Mouse (Mus musculus) liver, adult 2 months (tissue): ENCODE measurements around the gene Dpep3. TPM values are rescaled to one million over a fixed set of nuclear protein-coding genes. Genes with fewer than 3 reads are reported as not detected.
A peak's percentile ranks its signal among the peaks of the same experiment; 100 is the strongest.

ENCODE experiments used
- DNase-seq: peaks from one replicate; pipeline ENCODE4 v3.0.0-alpha.2; 2011; ENCODE audit warnings: low read depth, low spot score; ENCODE audit errors: extremely low read depth
- H3K27ac ChIP-seq: fragments of 200-500 bp; replicated peaks from 2 replicates; pipeline ENCODE4 v1.5.1; 2012; ENCODE audit warnings: low read depth, mild to moderate bottlenecking, control low read depth, inconsistent platforms, low read length; ENCODE audit not compliant: insufficient read depth
- H3K27me3 ChIP-seq: fragments of 200-500 bp; 2 replicates; pipeline ENCODE4 v1.6.1; 2012; ENCODE audit warnings: mild to moderate bottlenecking, moderate library complexity, low read length, inconsistent platforms; ENCODE audit not compliant: control insufficient read depth, insufficient read depth
- H3K36me3 ChIP-seq: fragments of 200-500 bp; 2 replicates; pipeline ENCODE4 v1.6.1; 2012; ENCODE audit warnings: low read length, inconsistent platforms; ENCODE audit not compliant: control insufficient read depth, insufficient read depth
- H3K4me1 ChIP-seq: fragments of 200-500 bp; 2 replicates; pipeline ENCODE4 v1.6.1; 2011; ENCODE audit warnings: low read length; ENCODE audit not compliant: control insufficient read depth, insufficient read depth
- H3K4me3 ChIP-seq: fragments of 200-500 bp; 2 replicates; pipeline ENCODE4 v1.5.1; 2011; ENCODE audit warnings: low read depth, mild to moderate bottlenecking, control low read depth, low read length, moderate library complexity; ENCODE audit not compliant: insufficient read depth
- H3K79me2 ChIP-seq: fragments of 200-500 bp; 2 replicates; pipeline ENCODE4 v1.6.1; 2012; ENCODE audit warnings: inconsistent platforms, mild to moderate bottlenecking, low read length, moderate library complexity; ENCODE audit not compliant: control insufficient read depth, insufficient read depth
- H3K9ac ChIP-seq: fragments of 200-500 bp; 2 replicates; pipeline ENCODE4 v1.6.1; 2012; ENCODE audit warnings: low read depth, mild to moderate bottlenecking, control low read depth, inconsistent platforms, low read length
- CTCF ChIP-seq: fragments of 200-500 bp; IDR thresholded peaks from 2 replicates; pipeline ENCODE4 v1.5.1; 2011; ENCODE audit warnings: low read depth, low read length, control low read depth
- POLR2A ChIP-seq: fragments of 200-500 bp; IDR thresholded peaks from 2 replicates; pipeline ENCODE4 v1.6.1; 2011; ENCODE audit warnings: low read length, control low read depth; ENCODE audit not compliant: insufficient read depth; ENCODE audit errors: extremely low read depth
- WGBS: fragments of 180-500 bp; shearing (Covaris S2); methylation state at CpG from one replicate; pipeline ENCODE4 v1.1.7; 2018; 5-methylcytosine and 5-hydroxymethylcytosine counted together
- polyA plus RNA-seq: library from polyadenylated mRNA; depleted of rRNA; stranded (reverse); fragments of >200 nt; gene quantifications from 2 replicates; pipeline ENCODE4 v1.2.3, GENCODE M21; 2012
- total RNA-seq: library from RNA; depleted of rRNA; stranded (reverse); fragments of >200 nt; gene quantifications from 2 replicates; pipeline ENCODE4 v1.2.3, GENCODE M21; 2014

Gene Dpep3
- total and polyA plus RNA-seq, 2 experiments = not detected

DNA sequence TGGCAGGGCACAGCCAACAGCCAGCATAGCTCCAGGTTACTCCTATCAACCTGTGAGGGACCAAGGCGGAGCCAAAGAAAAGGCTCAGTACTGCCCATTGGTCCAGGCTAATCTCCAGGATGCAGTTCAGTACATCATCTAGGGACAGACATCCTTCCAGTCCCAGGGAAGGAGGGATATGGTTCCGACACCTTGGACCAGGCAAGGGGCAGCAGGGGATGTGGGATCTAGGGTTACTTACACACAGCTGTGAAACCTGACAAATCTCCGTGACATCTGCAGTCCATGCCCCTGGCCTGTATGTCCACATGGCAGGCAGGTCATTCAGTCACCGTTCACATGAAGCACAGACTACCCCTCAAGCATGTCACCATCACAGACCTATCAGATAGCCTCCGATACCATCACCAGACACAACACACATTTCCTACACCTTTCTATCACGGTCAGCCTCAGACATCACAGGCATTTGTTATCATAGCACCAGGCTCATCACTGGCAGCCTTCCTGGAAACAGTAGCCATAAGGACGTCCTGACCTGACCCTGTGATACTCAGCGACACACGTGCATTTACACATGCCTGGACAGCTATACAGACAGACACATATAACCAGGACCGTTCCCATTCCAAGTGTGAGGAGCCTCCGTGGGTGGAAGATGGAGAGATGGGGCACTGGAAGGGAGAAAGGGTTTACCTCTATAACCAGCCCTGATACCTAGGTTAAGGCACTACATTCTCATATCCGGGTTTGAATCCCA lies 14.5 kb downstream of the Dpep3 start:
- DNase-seq = peak; percentile 31
- H3K27me3 ChIP-seq = no peaks in the 10 kb centered on the region
- peak overlapping the region; percentile 91; the same call in 1 of the 2 replicates for H3K4me3 ChIP-seq
- TF ChIP-seq CTCF = no peak
- no peak for TF ChIP-seq POLR2A
- peaks cover 13% of the 10 kb centered on the region for H3K4me1 ChIP-seq
- H3K79me2 ChIP-seq = peaks cover 20% of the 10 kb centered on the region; the same call in 1 of the 2 replicates
- no peaks in the 10 kb centered on the region for H3K36me3 ChIP-seq
- no peak overlapping the region for H3K27ac ChIP-seq
- H3K9ac ChIP-seq = no peak overlapping the region; the same call in 1 of the 2 replicates
- 53% methylated on average over 12 of the region's 12 CpGs for WGBS

DNA sequence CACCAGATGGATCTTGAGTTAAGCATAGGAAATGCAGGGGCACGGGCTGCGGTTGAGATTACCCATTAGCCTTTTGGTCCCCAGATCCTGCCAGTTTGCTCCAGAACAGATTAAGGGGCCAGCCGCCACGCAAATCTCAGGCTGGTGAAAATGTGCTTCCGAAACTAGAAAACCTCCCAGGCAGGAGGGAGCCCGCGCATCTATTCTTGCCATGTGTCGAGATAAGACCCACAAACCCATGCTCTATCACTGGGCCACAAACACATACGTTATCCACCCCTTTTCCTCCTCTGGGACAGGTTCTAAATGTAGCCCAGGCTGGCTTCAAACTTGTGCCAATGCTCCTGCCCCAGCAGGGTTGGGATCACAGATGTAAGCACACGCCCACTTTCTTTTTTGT lies 17.7 kb downstream of the Dpep3 start:
- peaks cover 20% of the 10 kb centered on the region; the same call in 1 of the 2 replicates for H3K79me2 ChIP-seq
- DNase-seq = no peak
- H3K4me3 ChIP-seq = no peak overlapping the region
- TF ChIP-seq CTCF (no peak), POLR2A (no peak)
- 96% methylated on average over 10 of the region's 10 CpGs for WGBS
- no peak overlapping the region for H3K27ac ChIP-seq
- peaks cover 15% of the 10 kb centered on the region for H3K4me1 ChIP-seq
- no peak overlapping the region for H3K9ac ChIP-seq
- no peaks in the 10 kb centered on the region for H3K36me3 ChIP-seq
- no peaks in the 10 kb centered on the region for H3K27me3 ChIP-seq

DNA sequence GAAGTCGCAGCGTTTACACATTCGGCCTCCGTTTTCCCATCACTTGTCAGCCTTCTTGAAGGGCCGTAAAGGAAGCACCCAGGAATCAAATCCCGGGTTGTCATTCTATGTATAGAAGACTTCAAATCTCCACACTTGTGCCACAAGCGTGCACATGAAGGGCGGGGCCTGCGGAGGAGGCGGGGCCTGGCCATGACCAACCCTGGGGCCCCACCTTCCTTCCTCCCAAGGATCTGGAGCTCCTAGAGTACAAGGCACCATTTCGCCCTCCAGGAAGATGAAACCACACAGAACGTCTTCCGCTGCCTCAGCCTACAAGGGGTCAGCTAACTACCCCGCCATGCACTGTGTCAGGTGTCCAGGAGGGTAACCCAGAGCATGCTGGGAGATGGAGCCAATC lies 18.1 kb downstream of the Dpep3 start:
- H3K27me3 ChIP-seq = no peaks in the 10 kb centered on the region
- H3K9ac ChIP-seq = no peak overlapping the region
- no peak for DNase-seq
- no peak for TF ChIP-seq POLR2A
- peaks cover 20% of the 10 kb centered on the region; the same call in 1 of the 2 replicates for H3K79me2 ChIP-seq
- H3K27ac ChIP-seq = no peak overlapping the region
- 92% methylated on average over 14 of the region's 14 CpGs for WGBS
- peaks cover 13% of the 10 kb centered on the region for H3K4me1 ChIP-seq
- H3K36me3 ChIP-seq = no peaks in the 10 kb centered on the region
- H3K4me3 ChIP-seq = no peak overlapping the region

DNA sequence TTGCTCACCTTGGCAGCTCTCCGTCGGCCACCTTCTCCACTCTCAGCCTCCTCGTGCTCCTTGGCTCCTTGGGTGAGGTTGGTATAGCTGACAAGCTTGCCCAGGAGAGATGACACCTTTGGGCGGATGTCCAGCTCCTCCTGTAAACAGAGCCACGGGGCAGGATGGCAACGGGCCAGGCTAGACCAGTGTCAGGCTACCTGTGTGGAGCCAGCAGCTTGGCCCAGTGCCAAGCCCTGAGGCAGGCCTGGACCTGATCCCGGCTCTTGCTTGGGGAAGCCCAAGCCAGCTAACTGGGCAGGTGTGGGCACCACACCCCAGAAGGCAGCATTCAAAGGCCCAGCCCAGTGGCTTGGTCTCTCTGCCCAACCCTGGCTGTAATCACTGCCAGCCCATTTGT lies 19.9 kb downstream of the Dpep3 start:
- TF ChIP-seq POLR2A = no peak
- H3K4me1 ChIP-seq = peaks cover 5% of the 10 kb centered on the region; the same call in 1 of the 2 replicates
- DNase-seq = peak; percentile 90
- 29% methylated on average over 7 of the region's 7 CpGs for WGBS
- no peak overlapping the region for H3K27ac ChIP-seq
- H3K4me3 ChIP-seq = no peak overlapping the region
- H3K79me2 ChIP-seq = peaks cover 9% of the 10 kb centered on the region; the same call in 1 of the 2 replicates
- H3K27me3 ChIP-seq = no peaks in the 10 kb centered on the region
- no peak overlapping the region for H3K9ac ChIP-seq
- H3K36me3 ChIP-seq = no peaks in the 10 kb centered on the region; the same call in 1 of the 2 replicates

DNA sequence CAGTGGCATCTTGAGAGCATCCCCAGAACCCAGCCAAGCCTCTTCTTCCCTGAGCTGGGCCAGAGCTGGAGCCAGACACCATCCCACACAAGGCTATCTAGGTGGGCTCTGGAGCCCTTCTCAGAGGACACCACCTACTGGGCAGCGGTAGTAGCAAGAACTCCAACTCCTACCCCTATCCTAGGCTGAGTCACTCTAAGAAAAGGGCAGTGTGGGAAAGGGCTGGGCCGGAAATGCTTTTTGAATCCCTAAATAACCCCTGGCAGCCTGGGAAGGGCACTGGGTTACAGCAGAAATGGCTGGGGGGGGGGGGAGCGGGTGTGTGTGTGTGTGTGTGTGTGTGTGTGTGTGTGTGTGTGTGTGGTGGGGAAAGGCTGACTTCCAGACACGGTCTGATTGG lies 21.4 kb downstream of the Dpep3 start:
- H3K27ac ChIP-seq = no peak overlapping the region
- no peak for DNase-seq

DNA sequence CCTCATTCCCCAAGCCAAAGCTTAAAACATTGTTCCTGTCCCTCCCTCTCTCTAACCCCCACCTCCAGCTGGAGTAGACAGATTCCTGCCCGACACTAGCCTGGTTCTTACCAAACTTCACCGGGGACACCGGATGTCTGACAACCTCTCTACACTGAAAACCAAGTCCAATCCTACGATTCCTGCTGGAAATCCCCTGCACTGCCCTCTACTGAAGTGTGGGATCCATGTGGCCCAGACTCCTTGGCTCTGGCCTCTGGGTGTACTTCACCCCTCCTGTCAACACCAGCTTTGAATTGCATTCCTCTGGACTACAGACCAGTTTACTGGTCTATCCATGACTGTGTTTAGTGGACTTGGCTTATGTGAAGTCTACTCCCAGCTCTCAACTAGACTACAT lies 22.7 kb downstream of the Dpep3 start:
- 89% methylated on average over 4 of the region's 4 CpGs for WGBS
- no peak overlapping the region for H3K9ac ChIP-seq
- no peak overlapping the region for H3K4me3 ChIP-seq
- peaks cover 6% of the 10 kb centered on the region; the same call in 1 of the 2 replicates for H3K36me3 ChIP-seq
- no peaks in the 10 kb centered on the region for H3K79me2 ChIP-seq
- peaks cover 3% of the 10 kb centered on the region; the same call in 1 of the 2 replicates for H3K4me1 ChIP-seq
- no peaks in the 10 kb centered on the region for H3K27me3 ChIP-seq
- H3K27ac ChIP-seq = no peak overlapping the region
- TF ChIP-seq CTCF (no peak), POLR2A (no peak)
- no peak for DNase-seq

More for the DNA sequence above, 21.4 kb downstream of the Dpep3 start:
- peak; percentile 17; the same call in 1 of the 2 replicates for TF ChIP-seq CTCF
- TF ChIP-seq POLR2A = no peak
- Histone ChIP-seq H3K79me2 (no peaks in the 10 kb centered on the region), H3K4me1 (peaks cover 3% of the 10 kb centered on the region; the same call in 1 of the 2 replicates), H3K4me3 (no peak overlapping the region), H3K27me3 (no peaks in the 10 kb centered on the region), H3K36me3 (peaks cover 6% of the 10 kb centered on the region; the same call in 1 of the 2 replicates), H3K9ac (no peak overlapping the region)
- WGBS = 74% methylated on average over 3 of the region's 4 CpGs
